Mouse (Mus musculus): ENCODE results near the gene Ift80.
"Not testable (repeated sequence)": the region's sequence is repeated elsewhere in the genome, so short reads cannot be mapped to it uniquely, and the experiment has no call there.

The Ift80 gene

GRCm38 (mm10) chr3:69004437-69005337 lies at the start of gene Ift80, which contains the start of gene Smc4:
Ift80 (minus strand) TSS chr3:69004570.
Smc4 (plus strand) TSS chr3:69004738.
- peak; percentile 96 to 97 for DNase-seq (ENCODE audit: low spot score in 2 of 2)

GRCm38 (mm10) chr3:69051894-69052293 lies 47.5 kb upstream of the Ift80 start:
- DNase-seq (ENCODE audit: low spot score in 2 of 2) = no peak

- DNase-seq (ENCODE audit: low spot score in 2 of 2) = no peak
Measured at GRCm38 (mm10) chr3:69049011-69049410, 44.6 kb upstream of the Ift80 start.

GRCm38 (mm10) chr3:69047684-69048083 lies 43.3 kb upstream of the Ift80 start:
- no peak for DNase-seq (ENCODE audit: low spot score in 2 of 2)

DNA sequence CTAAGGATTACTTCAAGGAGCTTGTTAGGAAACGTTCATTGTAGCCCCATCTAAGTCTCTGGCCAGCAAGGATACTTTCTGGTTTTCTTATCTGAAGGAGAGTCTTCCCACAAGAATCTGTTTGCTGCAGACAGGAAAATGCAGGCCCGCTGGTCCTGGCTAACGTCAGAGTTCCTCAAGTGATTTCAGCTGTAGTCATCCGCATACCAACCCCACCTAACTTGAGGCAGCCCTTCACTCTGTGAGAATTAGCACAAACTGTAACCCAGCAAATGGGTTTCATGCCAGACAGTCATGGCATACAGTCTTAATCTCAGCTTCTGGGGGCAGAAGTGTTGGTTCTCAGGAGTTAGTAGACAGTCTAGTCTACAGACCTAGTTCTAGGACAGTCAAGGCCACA lies 42.1 kb upstream of the Ift80 start:
- no peak for DNase-seq (ENCODE audit: low spot score in 2 of 2)

GRCm38 (mm10) chr3:69045750-69046149 lies 41.4 kb upstream of the Ift80 start:
- no peak for DNase-seq (ENCODE audit: low spot score in 2 of 2)

DNA sequence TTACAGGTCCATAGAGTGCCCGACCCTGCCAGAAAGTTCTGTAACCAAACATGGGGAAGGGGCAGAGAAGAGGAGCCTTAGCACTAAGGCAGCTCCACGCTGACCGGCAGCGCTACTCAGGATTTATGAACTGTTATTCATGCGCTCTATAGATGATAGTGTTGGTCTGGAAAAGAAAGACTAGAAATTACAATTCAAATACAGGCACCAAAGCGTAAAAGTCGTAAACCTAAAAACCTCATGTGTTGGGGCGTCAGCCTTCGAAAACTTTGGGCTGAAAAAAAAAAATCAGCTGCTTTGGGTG lies 41.0 kb upstream of the Ift80 start:
- no peak for DNase-seq (ENCODE audit: low spot score in 2 of 2)

DNA sequence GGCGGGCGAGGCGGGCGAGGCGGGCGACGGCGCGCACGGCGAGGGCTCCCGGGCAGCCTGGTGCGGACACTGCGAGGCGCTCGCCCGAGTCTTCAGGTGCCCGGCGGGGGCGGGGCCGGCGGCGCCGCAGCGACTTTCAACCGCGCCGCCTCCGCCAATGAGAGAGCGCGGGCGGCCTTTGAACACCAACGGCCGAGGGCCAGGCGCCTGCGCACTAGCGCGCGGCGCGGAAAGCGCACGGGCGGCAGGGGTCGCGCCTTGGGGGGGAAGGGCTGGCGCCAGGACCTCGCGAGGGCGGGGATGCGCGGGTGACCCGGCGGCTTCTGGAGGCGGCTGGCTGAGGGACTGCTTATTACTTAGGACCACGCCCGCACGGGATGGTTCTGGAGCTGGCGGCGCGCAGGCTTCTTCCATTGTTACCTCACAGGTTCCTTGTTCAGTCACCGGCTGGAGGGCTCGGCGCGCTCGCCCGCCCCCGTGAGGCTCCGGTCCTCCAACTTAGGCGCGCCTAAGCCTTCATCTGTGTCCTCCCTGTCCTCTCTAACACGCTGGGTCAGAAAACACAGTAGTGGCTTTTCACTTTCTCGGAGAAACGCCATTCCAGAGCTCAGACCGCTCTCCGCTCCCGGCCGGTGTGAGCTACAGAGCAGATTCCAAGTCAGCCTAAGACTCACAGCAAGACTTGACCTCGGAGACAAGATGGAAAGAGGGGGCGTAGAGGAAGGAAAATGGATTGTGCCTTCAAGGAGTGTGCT lies 40.5 kb upstream of the Ift80 start, which contains the start of gene Trim59:
Trim59 (minus strand) TSS at position 111 of the 755 bp plus-strand sequence.
- peak; percentile 93 to 94 for DNase-seq (ENCODE audit: low spot score in 2 of 2)

DNA sequence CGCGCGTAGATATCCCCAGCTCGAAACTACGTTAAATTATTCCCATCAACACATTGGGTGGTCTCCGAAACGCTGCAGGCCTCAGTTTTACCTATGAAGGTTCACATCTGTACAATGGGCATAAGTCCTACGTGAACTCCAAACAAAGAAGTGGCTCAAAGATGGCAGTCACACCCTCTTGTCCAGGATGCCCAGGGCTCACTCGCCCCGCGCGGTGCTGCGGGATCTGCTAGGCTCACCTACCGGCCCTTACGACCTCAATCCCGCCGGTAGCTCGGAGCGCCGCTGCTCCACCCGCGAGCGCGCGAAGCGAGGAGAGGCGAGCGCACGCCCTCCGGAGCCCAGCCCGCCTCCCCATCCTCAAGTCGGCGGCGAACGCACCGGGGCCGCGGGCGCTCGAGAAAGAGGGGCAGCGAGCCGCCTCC lies 39.8 kb upstream of the Ift80 start:
- DNase-seq (ENCODE audit: low spot score in 2 of 2) = peak in 1 of 2 experiments; percentile 53

DNA sequence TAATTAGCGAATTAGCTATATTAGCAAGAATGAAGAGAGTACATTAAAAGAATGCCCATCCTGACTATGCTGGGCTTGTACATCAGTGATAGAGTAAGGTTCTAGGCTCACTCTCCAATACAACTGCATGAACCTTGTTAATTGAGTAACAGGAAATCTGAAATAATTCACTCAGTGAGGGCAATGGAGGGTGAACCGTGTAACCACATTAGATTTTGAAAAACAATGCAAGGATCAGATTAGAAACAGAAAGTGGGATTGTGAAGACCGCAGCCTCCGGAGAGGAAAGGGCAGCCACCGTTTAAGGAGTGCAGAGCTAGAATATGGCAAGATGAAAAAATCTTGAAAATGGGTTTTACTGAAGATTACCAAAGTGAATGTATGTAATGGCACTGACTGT lies 36.9 kb upstream of the Ift80 start:
- DNase-seq (ENCODE audit: low spot score in 2 of 2) = peak; percentile 70 to 79

DNA sequence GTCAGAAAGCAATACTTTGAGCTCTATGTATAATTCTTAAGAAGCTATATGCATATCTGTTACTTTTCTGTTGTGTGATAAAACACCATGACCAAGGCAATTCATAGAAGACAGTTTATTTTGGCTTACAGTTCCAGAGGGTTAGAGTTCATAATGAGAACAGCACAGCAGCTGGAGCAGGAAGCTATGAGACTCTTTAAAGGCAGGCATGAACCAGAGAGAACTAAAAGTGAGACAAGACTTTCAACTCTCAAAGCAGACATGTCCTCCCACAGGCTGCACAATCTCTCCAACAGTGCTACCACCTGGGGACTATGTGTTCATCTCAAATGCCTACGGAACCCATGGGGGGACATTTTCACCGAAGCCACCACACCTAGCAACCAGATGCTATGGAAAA lies 35.7 kb upstream of the Ift80 start:
- DNase-seq (ENCODE audit: low spot score in 2 of 2) = no peak

DNA sequence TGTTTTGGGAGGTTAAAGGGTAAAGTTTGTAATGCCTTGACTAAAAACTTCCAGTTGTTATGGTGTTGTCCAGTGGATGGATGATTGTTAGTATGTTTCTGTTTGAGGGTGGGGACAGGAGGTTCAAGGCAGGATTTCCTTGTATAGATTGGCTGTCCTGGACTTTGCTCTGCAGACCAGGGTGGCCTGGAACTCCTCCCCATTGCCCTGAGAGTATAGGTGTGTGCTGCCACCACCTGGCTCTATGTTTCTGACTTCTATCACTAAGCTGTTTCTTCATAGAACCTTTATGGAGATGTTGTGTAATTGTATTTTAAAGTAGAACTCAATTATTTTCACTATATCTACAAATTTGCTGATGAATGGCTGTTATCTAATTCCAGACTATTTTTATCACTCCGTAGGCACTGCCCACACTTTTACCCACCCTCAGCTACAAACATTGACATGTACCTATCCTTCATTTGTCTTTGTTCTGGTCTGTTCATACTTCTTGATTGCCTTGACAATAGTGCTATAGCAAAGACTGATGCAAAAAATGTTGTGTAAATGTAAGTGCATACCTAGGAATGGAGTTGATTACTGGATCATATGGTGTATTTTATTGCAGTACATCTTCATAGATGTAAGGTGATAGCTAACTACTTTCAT lies 21.9 kb upstream of the Ift80 start:
- no peak for DNase-seq (ENCODE audit: low spot score in 2 of 2)

GRCm38 (mm10) chr3:69020764-69021163 lies 16.4 kb upstream of the Ift80 start:
- DNase-seq (ENCODE audit: low spot score in 2 of 2) = no peak

DNA sequence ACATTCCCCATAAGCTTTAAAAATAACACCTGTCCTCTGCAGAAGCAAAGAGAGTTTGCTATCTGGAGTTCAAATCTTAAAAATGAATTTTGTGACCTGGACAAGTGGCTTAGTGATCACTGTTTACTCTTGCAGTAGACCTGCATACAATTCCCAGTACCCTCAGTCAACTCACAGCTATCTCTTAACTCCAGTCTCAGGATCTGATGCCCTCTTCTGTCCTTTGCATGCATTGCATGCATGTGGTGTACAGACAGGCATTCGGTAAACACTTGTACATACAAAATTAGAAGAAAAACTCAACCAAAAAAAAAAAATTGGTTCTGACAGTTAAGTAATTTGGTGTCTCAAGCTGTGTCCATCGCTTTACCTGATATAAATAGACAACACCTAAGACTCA lies 15.9 kb upstream of the Ift80 start:
- peak in 1 of 2 experiments; percentile 31 for DNase-seq (ENCODE audit: low spot score in 2 of 2)

DNA sequence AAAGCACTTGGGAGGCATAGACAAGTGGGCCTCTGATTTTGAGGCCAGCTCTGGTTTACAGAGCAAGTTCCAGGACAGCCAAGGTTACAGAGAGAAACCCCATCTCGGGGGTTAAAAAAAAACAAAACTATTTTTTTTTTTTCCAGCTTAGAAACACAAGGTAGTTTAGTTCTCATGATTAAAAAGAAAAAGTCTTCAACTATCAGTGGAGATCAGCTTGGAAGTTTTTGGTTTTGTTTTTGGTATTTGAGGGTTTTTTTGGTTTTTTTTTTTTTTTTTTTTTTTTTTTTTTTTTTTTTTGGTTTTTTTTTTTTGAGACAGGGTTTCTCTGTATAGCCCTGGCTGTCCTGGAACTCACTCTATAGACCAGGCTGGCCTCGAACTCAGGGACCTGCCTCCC lies 14.3 kb upstream of the Ift80 start:
- not testable (repeated sequence) for DNase-seq (ENCODE audit: low spot score in 2 of 2)

GRCm38 (mm10) chr3:69017181-69017580 lies 12.8 kb upstream of the Ift80 start:
- DNase-seq (ENCODE audit: low spot score in 2 of 2) = peak; percentile 73 to 74

DNA sequence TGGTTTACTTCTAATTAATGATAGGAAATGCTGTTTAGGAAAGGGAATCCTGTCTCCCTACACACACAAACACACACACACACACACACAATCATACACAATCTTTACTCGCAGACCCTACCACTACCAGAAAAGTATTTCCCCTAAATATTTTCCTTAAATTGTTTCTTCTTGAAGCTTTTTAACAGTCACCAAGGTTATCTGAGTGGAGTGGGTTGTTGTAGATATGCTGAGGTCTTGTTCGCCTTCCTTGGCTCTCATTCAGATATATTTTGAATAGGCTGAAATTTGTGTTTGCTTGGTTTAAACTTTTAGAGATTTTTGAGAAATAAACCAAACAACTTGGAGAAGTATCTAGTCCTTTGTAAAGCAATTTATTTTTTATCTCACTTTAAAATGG lies 4.5 kb upstream of the Ift80 start:
- DNase-seq (ENCODE audit: low spot score in 2 of 2) = no peak

DNA sequence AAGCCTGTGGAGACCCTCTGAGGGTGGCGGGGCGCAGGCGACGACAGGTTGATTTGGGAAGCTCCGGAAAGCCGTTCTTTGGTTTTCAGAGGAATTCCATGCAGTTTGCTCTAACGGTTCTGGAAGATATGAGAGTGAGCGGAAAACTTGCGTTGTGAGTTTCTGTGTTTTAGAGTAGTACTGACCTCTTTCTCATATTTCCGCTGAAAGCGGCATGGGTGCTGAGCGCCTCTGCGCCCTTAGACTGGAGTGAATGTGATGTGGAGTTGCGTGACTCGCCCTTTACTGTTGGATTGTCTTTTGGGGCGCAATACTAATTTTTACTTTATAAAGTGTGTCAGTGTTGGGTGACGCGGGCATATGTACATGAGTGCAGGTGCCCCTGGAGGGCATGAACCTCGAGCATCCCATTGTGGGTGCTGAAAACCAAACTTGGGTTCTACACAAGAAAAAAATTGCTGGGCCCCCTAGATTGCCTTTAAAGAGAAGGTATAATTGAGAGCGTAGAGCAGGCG lies 1.9 kb upstream of the Ift80 start:
- DNase-seq (ENCODE audit: low spot score in 2 of 2) = peak; percentile 14 to 29

- DNase-seq (ENCODE audit: low spot score in 2 of 2) = peak; percentile 57 to 64
Measured at GRCm38 (mm10) chr3:69005338-69006245, 1.2 kb upstream of the Ift80 start.

DNA sequence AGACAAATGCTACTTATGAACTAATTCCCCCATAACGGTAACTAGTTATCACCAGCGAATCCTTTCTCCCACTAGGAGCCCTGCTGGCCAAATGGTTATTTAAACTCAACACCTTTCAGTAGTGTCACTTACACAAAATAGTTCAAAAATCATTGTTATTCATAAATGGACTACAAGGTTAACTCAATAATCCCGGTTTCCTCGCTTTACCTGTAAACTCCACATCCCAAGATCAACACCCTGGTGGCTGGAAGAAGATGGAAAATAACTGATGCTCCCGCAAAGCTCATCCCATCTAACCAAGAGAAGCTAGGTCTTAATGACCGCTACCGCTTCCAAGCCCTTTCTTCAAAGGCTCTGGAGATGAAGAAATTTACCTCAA lies 324 bp downstream of the Ift80 start:
- no peak for DNase-seq (ENCODE audit: low spot score in 2 of 2)

GRCm38 (mm10) chr3:69002781-69003180 lies 1.6 kb downstream of the Ift80 start:
- DNase-seq (ENCODE audit: low spot score in 2 of 2) = no peak
